Mouse (Mus musculus): Measurements from ENCODE around the gene Nphp4.

Nphp4 gene

DNA sequence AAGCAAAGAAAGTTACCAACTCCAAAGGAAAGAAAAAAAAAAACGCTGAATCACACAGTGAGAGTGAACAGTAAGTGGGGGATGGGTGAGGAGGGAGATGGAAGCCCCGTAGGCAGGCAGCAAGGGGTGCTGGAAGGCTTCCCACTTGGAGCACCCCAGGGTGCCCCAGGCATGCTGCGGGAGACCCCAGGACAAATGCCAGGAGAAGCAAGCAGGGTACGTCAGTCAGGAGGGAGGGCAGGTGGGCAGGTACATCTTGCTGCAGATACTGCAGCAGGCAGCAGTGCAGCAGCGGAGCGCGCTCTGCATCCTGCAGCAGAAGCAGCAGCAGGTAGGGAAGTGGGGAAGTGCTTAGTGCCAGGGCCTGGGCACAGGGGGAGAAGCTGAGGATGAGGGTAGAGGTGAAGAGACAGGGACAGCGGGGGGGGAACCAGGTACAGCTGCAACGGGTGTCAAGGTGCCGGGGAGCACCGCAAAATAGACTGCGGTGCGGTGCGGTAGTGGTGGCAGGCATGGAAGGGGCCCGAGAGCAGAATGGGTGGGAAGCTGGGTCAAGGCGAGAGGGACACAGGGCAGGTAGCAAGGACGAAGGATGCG, at the start of gene Nphp4:
Gene Nphp4 (plus strand): TSS at position 280 of the 597 bp plus-strand sequence.
- DNase-seq (ENCODE audit: low spot score) = no peak

DNA sequence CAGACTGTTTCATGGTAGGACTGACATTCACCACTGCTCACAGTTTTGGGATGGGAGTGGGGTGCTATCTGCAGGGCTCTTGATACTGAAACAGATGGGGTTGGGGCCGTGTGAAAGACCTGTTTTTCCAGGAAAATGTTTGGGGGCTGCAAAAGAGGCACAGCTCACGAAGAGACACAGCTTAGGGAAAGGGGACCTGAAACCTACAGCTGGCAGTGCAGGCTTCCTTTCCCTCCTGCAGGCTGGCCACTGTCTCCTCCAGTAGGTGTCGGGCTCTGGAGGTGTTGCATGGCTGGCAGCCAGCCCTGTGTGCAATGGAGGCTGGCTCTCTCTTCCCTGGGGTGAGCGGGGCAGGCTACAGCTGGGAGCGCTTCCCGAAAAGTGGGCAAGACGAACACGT, 48.2 kb upstream of the Nphp4 start:
- no peak for DNase-seq (ENCODE audit: low spot score)

DNA sequence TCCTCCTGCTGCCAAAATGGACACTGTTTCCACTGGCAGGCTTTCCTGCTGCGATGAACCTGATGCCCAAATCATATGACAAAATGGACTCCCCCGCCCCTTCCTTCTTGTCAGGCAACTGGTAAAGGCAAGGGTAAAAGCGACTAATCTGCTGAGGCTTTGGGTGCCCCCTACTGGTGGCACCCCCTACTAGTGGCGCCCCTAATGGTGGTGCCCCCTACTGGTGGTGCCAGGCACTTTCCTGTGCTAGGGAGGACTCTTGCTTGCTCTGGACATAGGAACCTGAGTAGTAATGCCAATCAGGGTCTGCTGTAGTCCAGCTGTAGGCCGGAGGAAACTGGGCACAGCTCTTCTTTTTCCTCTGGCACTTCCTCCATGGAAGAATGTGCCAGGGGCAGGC, 44.2 kb upstream of the Nphp4 start:
- DNase-seq (ENCODE audit: low spot score) = peak; percentile 16

DNA sequence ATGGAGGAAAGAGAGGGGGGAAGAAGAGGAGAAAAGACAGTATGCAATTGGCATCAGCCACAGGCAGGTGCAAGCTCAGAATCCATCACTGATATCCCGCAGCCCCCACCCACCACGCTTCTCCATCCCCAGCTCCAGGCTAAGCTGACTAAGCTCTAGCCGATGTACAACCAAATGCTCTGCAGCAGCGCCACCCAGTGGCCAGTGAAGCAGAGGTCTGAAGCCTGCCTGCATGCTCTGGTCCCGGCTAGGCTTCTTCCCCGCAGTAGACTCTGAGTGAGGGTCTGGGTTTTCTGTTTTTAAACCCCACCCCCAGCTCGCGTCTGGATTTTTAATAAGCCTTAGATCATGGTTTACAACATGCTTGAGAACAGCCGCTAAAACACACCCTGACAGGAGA, 41.7 kb upstream of the Nphp4 start:
- peak; percentile 83 for DNase-seq (ENCODE audit: low spot score)

DNA sequence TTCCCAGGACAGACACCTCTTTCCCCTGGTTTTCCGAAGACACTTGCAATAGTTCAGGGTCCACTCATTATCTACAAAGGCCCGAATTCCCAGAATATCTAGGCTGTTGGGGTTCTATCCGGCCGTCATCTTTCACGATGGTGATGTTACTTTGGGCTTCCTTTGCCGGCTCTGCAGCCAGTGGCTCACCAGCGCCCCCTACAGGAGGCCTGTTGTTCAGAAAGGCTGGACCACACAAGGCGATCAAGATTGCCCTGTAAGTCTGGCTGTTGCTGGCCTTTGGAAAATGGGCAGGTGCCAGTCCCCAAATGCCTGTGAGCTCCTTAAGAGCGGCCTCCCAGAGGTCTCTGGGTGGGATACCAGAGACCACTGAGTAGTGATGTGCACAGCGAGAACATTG, 41.3 kb upstream of the Nphp4 start:
- DNase-seq (ENCODE audit: low spot score) = peak; percentile 62

DNA sequence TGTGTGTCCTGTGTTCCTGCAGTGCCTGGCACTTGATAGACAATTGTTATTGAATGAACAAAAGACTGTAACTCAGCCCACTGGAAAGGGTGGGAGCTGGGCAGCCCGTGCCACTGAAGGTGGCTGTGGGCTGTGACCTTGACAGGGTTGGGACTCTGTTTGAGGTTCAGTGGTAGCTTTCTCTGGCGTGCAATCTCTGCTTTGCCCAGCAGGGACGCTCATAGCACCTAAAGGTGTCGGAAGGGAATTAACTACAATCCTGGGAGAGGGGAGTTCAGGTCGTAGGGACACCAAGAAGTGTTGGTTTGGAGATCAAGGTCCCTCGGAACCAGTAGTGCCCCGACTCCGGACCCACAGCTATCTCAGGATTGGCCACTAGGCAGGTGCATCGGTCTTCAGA, 35.6 kb upstream of the Nphp4 start:
- no peak for DNase-seq (ENCODE audit: low spot score)

DNA sequence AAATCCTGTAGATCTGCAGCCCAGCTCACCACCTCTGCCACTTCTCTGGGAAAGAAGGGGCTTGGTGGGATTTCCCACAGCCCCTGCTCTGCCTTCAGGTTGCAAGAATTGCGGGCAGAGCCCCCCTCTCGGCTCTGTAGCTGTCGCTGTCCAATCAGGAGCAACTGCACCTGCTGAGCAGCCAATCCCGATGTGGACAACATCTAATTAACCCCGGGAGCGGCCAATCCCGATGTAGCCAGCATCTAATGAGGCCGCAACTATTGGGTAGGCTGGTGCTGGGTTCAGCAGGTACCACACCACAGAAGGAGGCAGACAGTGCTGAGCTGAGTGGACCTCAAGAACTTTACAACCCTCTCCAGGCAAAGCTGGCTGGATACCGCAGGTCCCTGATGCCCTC, 35.0 kb upstream of the Nphp4 start:
- no peak for DNase-seq (ENCODE audit: low spot score)

DNA sequence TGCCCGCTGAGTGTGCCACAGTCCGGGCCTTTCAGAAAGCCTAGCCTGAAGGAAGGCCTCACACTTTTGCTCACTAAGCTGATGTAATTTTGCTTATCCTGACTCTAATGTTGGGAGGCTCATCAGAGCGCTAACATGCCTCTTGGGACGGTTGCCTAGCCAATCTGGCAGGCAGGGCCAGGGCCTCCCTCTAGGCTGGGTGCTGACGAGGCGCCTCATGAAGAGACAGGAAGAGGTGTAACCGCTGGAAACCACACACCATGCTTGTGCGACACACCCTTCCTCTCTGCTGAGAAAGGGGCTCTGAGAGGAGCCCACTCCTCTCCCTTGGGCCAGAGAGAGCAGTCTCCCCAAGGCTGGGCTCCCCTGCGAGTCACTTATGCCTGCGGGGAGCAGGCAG, 30.3 kb upstream of the Nphp4 start:
- DNase-seq (ENCODE audit: low spot score) = no peak

DNA sequence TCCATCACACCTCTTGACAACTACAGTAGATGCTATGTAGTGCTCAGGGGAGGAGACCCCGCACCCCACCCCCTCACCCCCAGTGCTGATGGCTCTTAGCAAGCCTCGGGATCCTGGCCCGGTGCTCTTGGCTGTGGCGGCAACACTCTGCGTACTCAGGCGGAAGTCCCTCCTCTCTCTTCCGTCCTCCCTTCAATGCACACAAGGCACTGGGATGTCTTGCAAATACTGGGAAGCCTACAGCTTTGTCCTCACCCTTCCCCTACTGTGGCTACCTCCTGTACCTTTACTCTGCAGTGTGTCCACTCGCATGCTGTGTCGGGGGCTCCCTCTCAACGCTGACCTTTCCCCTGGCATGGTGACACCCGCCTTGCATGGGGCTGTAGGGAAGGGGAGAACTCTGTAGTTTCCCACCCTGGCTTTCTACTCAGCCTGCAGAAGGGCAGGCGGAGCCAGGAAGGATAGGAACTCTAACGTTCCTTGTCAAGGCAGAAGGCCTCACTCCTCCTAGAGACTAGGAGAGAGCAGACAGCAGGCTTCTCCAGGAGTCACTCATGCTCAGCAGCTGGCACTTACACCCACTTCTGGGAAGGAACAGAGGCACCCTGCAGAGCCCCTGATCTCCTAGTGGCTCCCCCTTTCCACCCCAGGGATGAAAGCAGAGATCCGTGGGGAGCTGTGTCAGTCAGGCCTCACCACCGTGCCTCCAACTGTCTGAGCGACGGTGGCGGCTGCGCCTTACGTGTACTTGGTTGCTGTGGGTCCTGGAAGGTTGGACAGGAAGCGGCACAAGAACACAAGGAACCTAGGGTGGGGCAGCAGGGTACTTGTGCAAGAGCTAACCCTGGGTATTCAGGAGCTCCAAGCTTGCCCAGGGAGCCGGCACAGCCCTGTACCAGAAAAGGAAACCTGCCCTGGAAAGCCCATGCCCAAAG, 28.5 kb upstream of the Nphp4 start:
- DNase-seq (ENCODE audit: low spot score) = no peak

DNA sequence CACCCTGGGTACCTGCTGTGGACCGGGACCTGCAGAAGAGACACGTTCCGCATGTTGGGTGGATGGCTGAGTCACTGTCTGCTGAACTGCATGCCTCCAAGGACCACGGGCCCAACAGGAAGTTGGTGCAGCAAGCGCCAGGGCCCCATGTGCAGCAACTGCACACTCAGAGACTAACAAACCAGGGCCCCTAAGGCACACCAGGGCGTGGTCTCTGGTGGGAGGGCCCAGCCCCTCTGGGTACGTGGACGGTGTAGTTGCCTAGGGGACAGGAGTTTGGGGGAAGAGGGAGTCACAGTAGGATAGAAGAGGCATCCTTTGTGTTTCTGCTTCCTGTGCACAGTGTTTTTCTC, 27.9 kb upstream of the Nphp4 start:
- no peak for DNase-seq (ENCODE audit: low spot score)

DNA sequence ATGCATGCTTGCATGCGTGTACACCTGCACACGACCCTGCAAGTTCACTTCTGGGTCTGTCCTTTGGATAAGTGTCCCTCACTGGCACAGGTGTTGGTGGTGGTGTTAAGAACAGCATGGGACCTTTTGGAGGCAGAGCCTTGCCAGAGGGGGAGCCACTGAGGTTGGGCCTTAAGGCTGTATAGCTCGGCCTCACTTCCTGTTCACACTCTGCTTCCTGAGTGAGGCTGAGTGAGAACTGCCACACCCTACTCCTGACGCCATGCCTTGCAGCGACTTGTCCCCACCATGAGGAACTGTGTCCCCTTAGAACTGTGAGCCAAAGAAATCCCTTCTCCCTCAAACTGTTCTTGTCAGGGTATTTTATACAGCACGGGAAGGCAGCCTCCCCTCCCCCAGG, 25.1 kb upstream of the Nphp4 start:
- no peak for DNase-seq (ENCODE audit: low spot score)

DNA sequence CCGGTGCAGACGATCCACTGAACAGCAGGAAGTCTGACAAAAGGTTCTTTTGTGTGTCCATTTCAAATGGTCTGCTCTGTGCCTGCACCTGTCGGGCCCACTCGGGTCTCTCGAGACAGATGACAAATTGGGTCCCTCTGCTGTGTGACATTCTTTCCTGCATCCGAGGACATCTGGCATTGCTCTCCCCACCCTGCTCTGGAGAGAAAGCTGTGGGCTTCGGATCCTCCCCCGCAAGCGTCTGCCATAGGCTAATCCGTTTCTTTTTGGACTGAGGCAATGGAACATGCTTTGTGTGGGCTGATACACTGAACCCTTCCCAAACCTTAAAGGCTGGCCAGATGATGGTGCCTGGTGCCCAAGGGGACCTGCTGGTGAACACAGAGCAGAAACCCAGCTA, 23.4 kb upstream of the Nphp4 start:
- DNase-seq (ENCODE audit: low spot score) = no peak

DNA sequence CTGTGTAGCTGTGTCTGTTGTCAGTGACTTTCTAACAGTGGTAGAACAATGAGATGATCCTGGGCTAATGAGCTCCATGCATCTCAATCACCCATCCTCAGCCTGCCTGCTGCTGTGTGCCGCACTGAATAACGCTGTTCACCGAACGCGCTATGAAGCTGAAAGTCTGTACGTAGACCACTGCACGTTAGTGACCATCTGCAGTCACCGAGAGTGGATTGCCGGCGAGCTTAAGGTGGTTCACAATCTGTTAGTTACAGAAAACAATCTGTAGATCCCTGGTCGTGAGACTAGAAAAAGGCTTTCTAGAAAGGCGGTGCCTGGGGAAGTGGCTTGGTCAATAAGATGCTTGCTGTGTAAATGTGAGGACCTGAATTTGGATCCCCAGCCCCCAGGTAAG, 22.4 kb upstream of the Nphp4 start:
- DNase-seq (ENCODE audit: low spot score) = no peak

DNA sequence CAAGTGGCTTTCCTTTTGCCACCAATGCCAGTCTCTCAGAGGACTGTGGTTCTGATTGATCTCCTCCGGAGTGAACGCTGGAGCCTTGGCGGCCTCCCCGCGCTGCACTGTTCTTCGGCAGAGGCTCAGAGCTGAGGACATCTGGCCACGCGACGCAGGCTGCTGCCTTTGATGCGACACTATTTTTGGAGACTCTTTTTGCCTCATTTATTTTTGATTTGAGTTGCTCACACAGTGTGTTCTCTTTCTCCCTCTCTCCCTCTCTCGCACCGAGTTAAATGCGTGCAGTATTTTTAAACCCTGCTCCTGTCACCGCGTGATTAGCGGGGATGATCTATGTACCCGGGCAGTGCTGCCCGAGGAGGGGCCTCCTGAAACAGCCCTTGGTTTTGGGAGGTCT, 19.9 kb upstream of the Nphp4 start:
- no peak for DNase-seq (ENCODE audit: low spot score)

DNA sequence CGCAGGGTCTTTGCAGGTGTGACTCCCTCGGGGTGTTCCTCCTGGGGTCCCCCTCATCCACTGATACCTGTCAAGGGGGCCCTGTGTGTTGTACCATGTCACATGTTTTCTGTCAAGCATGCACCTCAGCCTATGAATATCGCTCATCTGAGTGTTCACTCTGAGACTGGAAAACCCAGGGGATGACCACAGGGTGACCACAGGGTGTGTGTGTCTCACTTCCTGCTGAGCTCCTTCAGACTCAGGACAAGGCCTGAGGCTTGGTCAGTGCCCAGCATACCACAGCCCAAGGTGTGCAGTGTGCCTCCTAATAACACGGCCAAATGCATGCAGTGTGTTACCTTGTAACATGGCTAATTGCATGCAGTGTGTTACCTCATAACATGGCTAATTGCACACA, 18.8 kb upstream of the Nphp4 start:
- DNase-seq (ENCODE audit: low spot score) = no peak

DNA sequence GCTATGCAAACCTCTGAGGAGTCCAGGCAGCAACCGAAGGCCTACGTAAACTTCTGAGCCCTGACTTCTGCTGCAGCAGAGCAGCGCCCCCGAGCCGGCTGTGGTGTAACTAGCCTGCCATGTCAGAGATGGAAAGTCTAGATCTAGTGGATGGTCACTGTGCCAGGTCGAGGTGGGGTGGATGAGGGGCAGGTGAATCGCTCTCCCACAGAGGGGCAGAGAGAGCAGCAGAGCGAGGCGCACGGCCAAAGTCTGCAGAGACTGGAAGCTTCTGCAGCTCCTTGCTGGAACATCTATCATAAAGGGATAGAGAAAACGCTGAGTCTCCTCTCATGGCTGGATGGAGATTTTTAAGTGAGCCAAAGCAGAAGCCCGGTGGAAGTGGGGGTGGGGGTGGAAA, 14.0 kb upstream of the Nphp4 start:
- no peak for DNase-seq (ENCODE audit: low spot score)

DNA sequence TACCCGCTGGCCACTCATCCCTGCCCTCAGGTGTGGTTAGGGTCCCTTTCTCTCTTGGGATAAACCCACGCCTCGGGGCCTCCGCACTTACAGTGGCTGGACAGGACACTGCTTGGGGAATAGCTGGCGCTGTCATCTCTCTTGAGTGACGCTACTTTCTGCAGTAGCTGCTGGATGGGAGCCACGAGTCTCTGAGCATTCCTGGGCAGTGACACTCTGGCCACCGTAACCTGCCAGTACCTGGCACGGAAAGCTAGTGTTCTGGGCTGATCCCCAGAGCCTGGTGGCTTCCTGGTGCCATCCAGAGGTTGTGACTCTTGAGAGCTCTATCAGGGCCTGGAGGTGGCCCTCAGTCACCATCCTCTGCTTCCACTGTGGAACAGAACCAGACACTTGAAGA, 13.4 kb upstream of the Nphp4 start:
- no peak for DNase-seq (ENCODE audit: low spot score)

DNA sequence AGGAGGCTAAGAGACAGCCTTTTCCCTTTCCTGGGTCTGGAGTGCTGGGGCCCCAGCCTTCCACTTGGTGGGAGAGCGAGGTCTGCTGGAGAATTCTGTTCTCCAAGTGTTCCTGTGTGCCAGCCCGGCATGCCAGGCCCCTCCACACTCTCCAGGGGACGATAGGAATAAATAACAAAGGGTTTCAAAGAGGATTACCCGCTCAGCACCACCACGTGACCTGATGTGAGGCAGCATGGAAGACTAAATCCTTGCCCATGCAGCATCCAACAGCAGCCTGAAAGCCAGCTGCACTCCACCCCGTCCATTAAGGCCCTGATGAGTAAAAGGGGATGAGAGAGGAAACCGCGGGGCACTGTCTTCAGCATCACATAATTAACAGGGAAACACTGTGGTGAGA, 11.4 kb upstream of the Nphp4 start:
- DNase-seq (ENCODE audit: low spot score) = no peak

DNA sequence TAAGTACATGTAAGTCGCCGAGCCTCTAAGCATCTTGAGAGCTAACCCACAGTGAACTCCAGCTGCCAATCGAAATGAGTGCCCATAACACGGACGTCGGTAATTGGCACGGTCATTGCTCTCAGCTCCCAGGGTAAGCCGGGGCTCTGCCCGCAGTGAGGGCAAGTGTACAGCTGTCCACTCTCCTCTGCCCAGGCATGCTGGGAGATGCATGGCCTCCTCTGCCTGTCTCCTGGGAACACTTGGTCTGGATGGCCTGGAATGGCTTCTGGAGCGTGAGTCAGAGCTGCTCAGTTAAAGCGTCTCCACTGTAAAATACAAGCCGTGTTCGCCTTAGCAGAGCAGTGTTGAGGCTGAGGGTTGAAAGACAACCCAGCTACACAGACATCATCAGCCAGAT, 9.9 kb upstream of the Nphp4 start:
- no peak for DNase-seq (ENCODE audit: low spot score)

DNA sequence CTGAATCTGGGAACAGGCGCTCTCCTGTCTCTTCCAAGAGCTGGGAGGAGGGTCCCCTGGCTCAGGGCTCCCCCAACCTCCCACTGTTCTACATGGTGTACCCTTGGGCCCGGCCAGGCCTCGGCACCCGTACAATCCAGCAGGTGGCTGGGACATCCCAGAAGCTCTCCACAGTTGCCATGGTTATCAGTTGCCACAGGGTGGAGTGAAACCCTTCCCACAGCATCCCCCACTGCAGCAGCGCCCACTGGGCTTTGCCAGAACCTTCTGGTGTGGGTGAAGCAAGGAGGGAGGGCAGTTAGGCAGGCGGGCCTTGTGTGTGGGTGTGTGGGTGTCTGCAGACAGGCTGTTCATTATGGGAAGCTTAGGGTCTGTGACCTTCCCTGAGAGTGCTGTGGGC, 8.6 kb upstream of the Nphp4 start:
- DNase-seq (ENCODE audit: low spot score) = no peak

DNA sequence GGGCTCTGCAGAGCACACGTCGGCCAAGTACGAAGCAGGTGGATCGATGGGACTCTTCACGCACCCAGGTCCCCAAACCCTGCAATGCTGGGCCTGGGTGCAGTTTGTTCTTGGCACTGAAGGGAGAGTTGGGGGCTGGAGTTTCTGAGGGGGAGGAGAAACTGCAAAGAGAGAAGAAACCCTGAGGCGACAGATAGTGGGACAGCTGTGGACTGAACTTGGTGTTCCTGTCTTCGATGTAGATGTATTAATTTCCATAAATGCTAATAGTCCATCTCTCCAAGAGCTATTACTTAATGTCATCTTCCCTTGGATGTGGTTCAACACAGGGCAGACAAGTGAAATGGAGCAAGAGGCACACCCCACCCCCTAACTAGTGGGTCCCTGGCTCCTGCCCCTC, 565 bp upstream of the Nphp4 start:
- DNase-seq (ENCODE audit: low spot score) = no peak

DNA sequence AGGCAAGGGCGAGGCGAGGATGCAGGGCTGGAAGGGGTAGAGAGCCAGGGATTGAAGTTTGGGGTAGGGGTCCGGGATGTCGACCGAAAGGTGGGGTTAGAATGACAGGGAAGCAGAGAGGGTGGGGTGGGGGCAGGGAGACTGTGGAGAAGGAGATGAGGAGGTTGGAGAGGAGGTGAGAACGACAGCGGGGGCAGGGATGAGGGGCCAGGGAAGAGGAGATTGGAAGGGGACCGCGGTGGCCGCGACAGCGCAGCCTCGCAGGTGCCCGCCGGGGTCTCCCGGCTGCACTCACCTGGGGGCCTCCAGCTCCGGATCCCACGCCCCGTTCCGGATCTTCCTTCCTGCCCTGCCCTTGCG, 580 bp downstream of the Nphp4 start:
- no peak for DNase-seq (ENCODE audit: low spot score)

DNA sequence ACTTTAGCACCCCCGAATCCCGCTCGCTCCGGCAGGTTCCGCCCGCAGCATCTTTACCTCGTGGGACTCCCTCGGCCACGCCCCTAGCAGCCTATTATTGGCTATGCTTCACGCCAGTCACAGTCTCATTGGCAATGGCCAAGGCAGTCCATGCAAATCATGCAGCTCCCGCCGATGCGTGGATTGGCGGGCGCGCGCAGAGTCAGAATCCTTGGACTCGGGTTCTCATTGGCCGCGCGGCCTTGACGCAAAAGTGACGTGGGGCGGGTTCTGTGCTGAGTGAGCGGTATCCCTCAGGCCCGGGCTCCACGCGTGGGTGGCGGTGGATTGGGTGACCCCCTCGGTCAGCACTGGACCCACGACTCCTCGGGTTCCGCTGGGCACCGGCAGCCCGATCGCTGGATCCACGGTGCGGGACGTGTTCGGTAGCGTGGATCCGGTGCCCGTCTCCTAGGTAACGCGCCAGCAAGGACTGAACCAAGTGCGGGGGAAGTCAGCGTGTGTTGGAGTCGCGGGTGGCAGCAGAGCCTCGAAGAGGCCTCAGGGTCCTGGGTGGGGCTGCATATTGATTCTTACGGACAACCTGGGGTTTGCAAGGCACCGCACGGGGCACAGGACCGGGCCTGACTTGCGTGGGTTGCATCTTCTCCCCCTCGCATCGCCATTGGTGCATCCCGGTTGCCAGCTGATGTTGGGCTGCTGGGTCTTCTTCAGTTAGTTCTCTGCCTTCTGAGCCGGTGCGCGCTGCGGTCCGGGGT, 1.1 kb downstream of the Nphp4 start, which contains the start of gene Kcnab2:
Gene Kcnab2 (minus strand): TSS at position 406 of the 758 bp plus-strand sequence.
- DNase-seq (ENCODE audit: low spot score) = peak; percentile 98

Data from testis, postnatal 14 days (tissue).